Mouse (Mus musculus) CH12.LX (cell line): Measurements from ENCODE around the gene 2700097O09Rik. TPM values are rescaled to one million over a fixed set of nuclear protein-coding genes. Genes with fewer than 3 reads are reported as not detected.

Experiments used
- DNase-seq: peaks from one replicate; pipeline ENCODE4 v3.0.0-alpha.2; 2013; ENCODE audit errors: extremely low read depth
- H3K27ac ChIP-seq: 2 replicates; pipeline ENCODE4 v1.5.1; 2012; ENCODE audit warnings: low read depth, mild to moderate bottlenecking, control low read depth, moderate library complexity; ENCODE audit not compliant: insufficient read depth
- H3K27me3 ChIP-seq: replicated peaks from 2 replicates; pipeline ENCODE3; 2012; ENCODE audit warnings: inconsistent platforms
- H3K36me3 ChIP-seq, 2 experiments: replicated peaks in 1 of 2; 2 replicates each; pipeline versions ENCODE3 to v1.6.1; 2012; ENCODE audit warnings: inconsistent platforms in 1 of 2, low read length in 1 of 2, mild to moderate bottlenecking in 1 of 2, mixed read lengths in 1 of 2, moderate library complexity in 1 of 2; ENCODE audit not compliant: control insufficient read depth in 1 of 2, insufficient read depth in 1 of 2
- H3K4me1 ChIP-seq, 2 experiments: 2 replicates each; pipeline ENCODE4 v1.6.1; 2012; ENCODE audit warnings: inconsistent platforms in 1 of 2, moderate library complexity in 1 of 2; ENCODE audit not compliant: insufficient read depth in 2 of 2, control insufficient read depth in 1 of 2
- H3K4me2 ChIP-seq: 2 replicates; pipeline ENCODE4 v1.6.1; 2012; ENCODE audit warnings: low read depth, mild to moderate bottlenecking, control low read depth; ENCODE audit not compliant: poor library complexity, insufficient read depth, severe bottlenecking
- H3K4me3 ChIP-seq, 3 experiments: fragments of 150-350 bp in 1 of 3; sonication (generic) in 1 of 3; replicated peaks in 1 of 3; 2 replicates each; pipeline versions ENCODE3 to v1.5.1; 2011 to 2012; ENCODE audit warnings: low read depth in 2 of 3, low read length in 2 of 3, mild to moderate bottlenecking in 2 of 3, moderate library complexity in 2 of 3, control low read depth in 1 of 3, improper control_type of control experiment in 1 of 3, inconsistent platforms in 1 of 3, mixed read lengths in 1 of 3; ENCODE audit not compliant: poor library complexity in 1 of 3
- H3K79me2 ChIP-seq: replicated peaks from 2 replicates; pipeline ENCODE4 v1.6.1; 2012; ENCODE audit warnings: mild to moderate bottlenecking, moderate library complexity; ENCODE audit not compliant: control insufficient read depth, poor library complexity, insufficient read depth, severe bottlenecking; ENCODE audit errors: extremely low read depth
- H3K9ac ChIP-seq: 2 replicates; pipeline ENCODE4 v1.6.1; 2012; ENCODE audit warnings: low read depth, mild to moderate bottlenecking, control low read depth, moderate library complexity; ENCODE audit not compliant: insufficient read depth
- H3K9me3 ChIP-seq: replicated peaks from 2 replicates; pipeline ENCODE3; 2012; ENCODE audit warnings: low read length, inconsistent platforms, mixed read lengths
- CTCF ChIP-seq, 2 experiments: IDR thresholded peaks in 1 of 2; conservative IDR thresholded peaks in 1 of 2; 2 replicates each; pipeline ENCODE4 v1.5.1; 2011 to 2012; ENCODE audit warnings: low read depth in 2 of 2, low read length in 2 of 2, improper control_type of control experiment in 1 of 2, inconsistent platforms in 1 of 2, mild to moderate bottlenecking in 1 of 2, moderate library complexity in 1 of 2
- ELF1 ChIP-seq: IDR thresholded peaks from 2 replicates; pipeline ENCODE4 v1.6.1; 2014; ENCODE audit warnings: low read depth, mild to moderate bottlenecking, inconsistent platforms, low read length, improper control_type of control experiment
- ETS1 ChIP-seq: conservative IDR thresholded peaks from 2 replicates; pipeline ENCODE4 v1.6.1; 2012; ENCODE audit warnings: low read depth, mild to moderate bottlenecking, inconsistent platforms, low read length, improper control_type of control experiment, moderate library complexity
- JUN ChIP-seq: IDR thresholded peaks from 2 replicates; pipeline ENCODE4 v1.6.1; 2011; ENCODE audit warnings: low read depth, mild to moderate bottlenecking, low read length, improper control_type of control experiment, moderate library complexity; ENCODE audit not compliant: insufficient read depth
- JUND ChIP-seq: conservative IDR thresholded peaks from 2 replicates; pipeline ENCODE4 v1.6.1; 2011; ENCODE audit warnings: low read depth, low read length, improper control_type of control experiment
- KAT2A ChIP-seq: IDR thresholded peaks from 2 replicates; pipeline ENCODE4 v1.6.1; 2012; ENCODE audit warnings: low read length, improper control_type of control experiment, inconsistent platforms; ENCODE audit not compliant: insufficient replicate concordance
- MEF2A ChIP-seq: IDR thresholded peaks from 2 replicates; pipeline ENCODE4 v1.6.1; 2014; ENCODE audit warnings: low read depth, mild to moderate bottlenecking, inconsistent platforms, low read length, improper control_type of control experiment, borderline replicate concordance
- MXI1 ChIP-seq: IDR thresholded peaks from 2 replicates; pipeline ENCODE4 v1.6.1; 2011; ENCODE audit warnings: mild to moderate bottlenecking, low read depth, low read length, improper control_type of control experiment
- NELFE ChIP-seq: IDR thresholded peaks from 2 replicates; pipeline ENCODE4 v1.6.1; 2011; ENCODE audit warnings: low read depth, low read length, improper control_type of control experiment
- PAX5 ChIP-seq: IDR thresholded peaks from 2 replicates; pipeline ENCODE4 v1.6.1; 2012; ENCODE audit warnings: low read length, inconsistent platforms, mixed read lengths
- POLR2A ChIP-seq: IDR thresholded peaks from 2 replicates; pipeline ENCODE4 v1.6.1; 2011; ENCODE audit warnings: low read depth, mild to moderate bottlenecking, improper control_type of control experiment, low read length
- POLR2AphosphoS2 ChIP-seq: IDR thresholded peaks from 2 replicates; pipeline ENCODE4 v1.6.1; 2011; ENCODE audit warnings: low read depth, low read length, improper control_type of control experiment
- RAD21 ChIP-seq: IDR thresholded peaks from 2 replicates; pipeline ENCODE4 v1.6.1; 2011; ENCODE audit warnings: low read depth, mild to moderate bottlenecking, low read length, improper control_type of control experiment, moderate library complexity
- RCOR1 ChIP-seq: conservative IDR thresholded peaks from 2 replicates; pipeline ENCODE4 v1.6.1; 2012; ENCODE audit warnings: low read depth, mild to moderate bottlenecking, inconsistent platforms, low read length, improper control_type of control experiment
- UBTF ChIP-seq: IDR thresholded peaks from 2 replicates; pipeline ENCODE4 v1.6.1; 2012; ENCODE audit warnings: low read depth, mild to moderate bottlenecking, inconsistent platforms, low read length, improper control_type of control experiment, moderate library complexity
- ZMIZ1 ChIP-seq: IDR thresholded peaks from 2 replicates; pipeline ENCODE4 v1.6.1; 2012; ENCODE audit warnings: low read depth, mild to moderate bottlenecking, inconsistent platforms, low read length, improper control_type of control experiment
- ZNF384 ChIP-seq: IDR thresholded peaks from 2 replicates; pipeline ENCODE4 v1.6.1; 2012; ENCODE audit warnings: low read depth, low read length, improper control_type of control experiment, inconsistent platforms
- dilution Hi-C: fragments of 300-500 bp; cut with MboI; formaldehyde crosslinking; loops from 2 replicates; pipeline ENCODE4 v1.14.3; 2020; ENCODE audit warnings: low sequenced_read_pairs; ENCODE audit not compliant: extremely low pct_unique_long_range_greater_than_20kb, extremely low pct_ligation_motif_present
- in situ Hi-C: fragments of 300-500 bp; cut with MboI; formaldehyde crosslinking; loops from 3 replicates; pipeline ENCODE4 v1.14.3; 2019; ENCODE audit warnings: low sequenced_read_pairs, low pct_ligation_motif_present, low pct_unique_long_range_greater_than_20kb, mixed read lengths
- polyA plus RNA-seq: library from polyadenylated mRNA; unstranded; fragments of >175 nt; gene quantifications from 2 replicates; pipeline ENCODE4 v1.2.1, GENCODE M21; 2012; ENCODE audit warnings: low read depth; ENCODE audit not compliant: insufficient read length
- total RNA-seq, 2 experiments: library from RNA; depleted of rRNA; stranded (reverse); fragments of 300-350 nt in 1 of 2; fragments of >200 nt in 1 of 2; gene quantifications; 2 replicates each; pipeline ENCODE4 v1.2.3; 2012 to 2014

2700097O09Rik gene
- total and polyA plus RNA-seq, 3 experiments, result 13.7 to 35.9 (median 14.8) TPM

- H3K36me3 ChIP-seq, result no peaks in the 10 kb centered on the region
- H3K27ac ChIP-seq, result no peak overlapping the region
- dilution Hi-C loops, result no loop called here
- peak; percentile 73 for TF ChIP-seq ZNF384
- TF ChIP-seq RCOR1, result no peak
- no peak for TF ChIP-seq JUN
- TF ChIP-seq ZMIZ1, result no peak
- no peak for TF ChIP-seq RAD21
- TF ChIP-seq POLR2AphosphoS2, result no peak
- no peak overlapping the region for H3K4me2 ChIP-seq
- no peak for DNase-seq
- H3K4me1 ChIP-seq, result peaks cover 7 to 52% of the 10 kb centered on the region in 2 experiments; a peak in 3 of 4 replicates
- no peaks in the 10 kb centered on the region for H3K9me3 ChIP-seq
- H3K9ac ChIP-seq, result no peak overlapping the region
- H3K4me3 ChIP-seq, result no peak overlapping the region
- H3K27me3 ChIP-seq, result no peaks in the 10 kb centered on the region
- no peaks in the 10 kb centered on the region for H3K79me2 ChIP-seq
- in situ Hi-C loops, result no loop called here
Measured at GRCm38 (mm10) chr12:55015428-55015827, 64.5 kb downstream of the 2700097O09Rik start.

GRCm38 (mm10) chr12:55013626-55014398, 66.1 kb downstream of the 2700097O09Rik start, which contains the start of gene Baz1a:
Baz1a (minus strand) TSS chr12:55014348.
- in situ Hi-C loops, result no loop called here
- DNase-seq, result no peak
- Histone ChIP-seq H3K36me3 (no peaks in the 10 kb centered on the region), H3K4me1 (peaks cover 2 to 39% of the 10 kb centered on the region in 2 experiments; a peak in 3 of 4 replicates), H3K9me3 (no peaks in the 10 kb centered on the region), H3K4me3 (no peak within 1 kb of the TSS), H3K79me2 (no peaks in the 10 kb centered on the region), H3K27ac (no peak within 1 kb of the TSS), H3K27me3 (no peaks in the 10 kb centered on the region), H3K9ac (no peak within 1 kb of the TSS), H3K4me2 (no peak within 1 kb of the TSS)
- dilution Hi-C loops, result no loop called here
- TF ChIP-seq NELFE, result no peak

- Histone ChIP-seq H3K36me3 (no peaks in the 10 kb centered on the region), H3K4me2 (no peak overlapping the region), H3K27me3 (no peaks in the 10 kb centered on the region), H3K4me1 (peaks cover 2 to 32% of the 10 kb centered on the region in 2 experiments; a peak in 3 of 4 replicates), H3K9me3 (no peaks in the 10 kb centered on the region), H3K79me2 (no peaks in the 10 kb centered on the region), H3K9ac (no peak overlapping the region), H3K4me3 (no peak overlapping the region), H3K27ac (no peak overlapping the region)
- no peak for DNase-seq
- in situ Hi-C loops, result no loop called here
- no peak for TF ChIP-seq JUND
- no peak for TF ChIP-seq POLR2A
- TF ChIP-seq MXI1, result no peak
- no peak for TF ChIP-seq NELFE
- no peak for TF ChIP-seq MEF2A
- TF ChIP-seq ETS1, result no peak
- TF ChIP-seq CTCF (conservative IDR thresholded peaks at IDR 0.05 in 1 of 2, IDR thresholded peaks at IDR 0.05 in 1 of 2; ENCODE audit: low read depth in 2 of 2, low read length in 2 of 2), result no peak
- TF ChIP-seq PAX5, result no peak
- no peak for TF ChIP-seq ELF1
- no peak for TF ChIP-seq KAT2A
- TF ChIP-seq UBTF, result no peak
- dilution Hi-C loops, result no loop called here
Measured at GRCm38 (mm10) chr12:55013031-55013430, 66.9 kb downstream of the 2700097O09Rik start.
